Mouse (Mus musculus): ENCODE results near the gene Gcsam.

- no peak for TF ChIP-seq CTCF (IDR thresholded peaks at IDR 0.05; ENCODE audit: extremely low read depth, insufficient read depth, insufficient read length, insufficient replicate concordance)
- TF ChIP-seq POLR2A (IDR thresholded peaks at IDR 0.05; ENCODE audit: low read depth, low read length) = no peak
These were observed 27.7 kb upstream of the Gcsam start for GRCm38 (mm10) chr16:45582512-45582911.
